22 mouse cellular contexts compared by ENCODE assay signal in genomic region chr2:97234074-97234473, GRCm38 (mm10).
DNase-seq lines count a peak whose midpoint lies in the region; ATAC-seq and TF ChIP-seq lines count a peak whose summit lies in the region.
"Had no signal": no experiment of that assay in that cellular context is flagged by ENCODE, and none has a peak within 500 bp of the region (broad histone marks: within the 10 kb centered on the region; RNA-seq: fewer than 3 reads in every experiment).

No protein-coding gene starts in this region.

- no peaks in the 10 kb centered on the region for H3K27me3 ChIP-seq in heart, adult 2 months (ENCODE audit: control insufficient read depth, insufficient read depth, low read length)
- H3K27me3 ChIP-seq in kidney, postnatal 0 days (ENCODE audit: insufficient read depth, low read length): no peaks in the 10 kb centered on the region
- H3K27me3 ChIP-seq: heart, embryonic 13.5 days; intestine, embryonic 15.5 days; kidney, embryonic 15.5 days had no signal

- no peaks in the 10 kb centered on the region for H3K36me3 ChIP-seq in heart, adult 2 months (ENCODE audit: control insufficient read depth, insufficient read depth, low read length)
- no peaks in the 10 kb centered on the region for H3K36me3 ChIP-seq in kidney, postnatal 0 days (ENCODE audit: insufficient read depth, low read length)
- H3K36me3 ChIP-seq: G1E; heart, embryonic 13.5 days; hindbrain, embryonic 10.5 days; intestine, embryonic 15.5 days; kidney, embryonic 15.5 days had no signal

- H3K4me3 ChIP-seq in heart, adult 2 months: no peak overlapping the region
- no peak overlapping the region for H3K4me3 ChIP-seq in kidney, postnatal 0 days (replicated peaks; ENCODE audit: low read depth, low read length)
- H3K4me3 ChIP-seq: gastrocnemius, adult 2 months; heart, embryonic 13.5 days; hindbrain, embryonic 10.5 days; intestine, embryonic 15.5 days; kidney, embryonic 15.5 days had no signal

- no peak for ATAC-seq in kidney, postnatal 0 days (replicated peaks; ENCODE audit: low FRiP score, low read depth)
- ATAC-seq: CD4-positive, CD25-positive, alpha-beta regulatory T cell, adult 4 months; forebrain, postnatal 0 days; intestine, embryonic 15.5 days had no signal

- TF ChIP-seq EP300 in heart, adult 2 months (IDR thresholded peaks at IDR 0.05; ENCODE audit: insufficient read depth, low read depth, low read length): no peak

- H3K4me2 ChIP-seq in kidney, postnatal 0 days (ENCODE audit: low read length): no peak overlapping the region
- H3K4me2 ChIP-seq: heart, embryonic 13.5 days; hindbrain, embryonic 14.5 days; intestine, embryonic 15.5 days; kidney, embryonic 15.5 days had no signal

- intact Hi-C loops in heart, adult 2 months (cut with DNase I): no loop called here

- no peak for TF ChIP-seq POLR2A in heart, adult 2 months (IDR thresholded peaks at IDR 0.05; ENCODE audit: insufficient read depth, low read depth, low read length)

- H3K9ac ChIP-seq in heart, adult 2 months (ENCODE audit: low read depth, low read length): no peak overlapping the region
- H3K9ac ChIP-seq in kidney, postnatal 0 days (ENCODE audit: low read depth, low read length): no peak overlapping the region
- H3K9ac ChIP-seq: forebrain, postnatal 0 days; heart, embryonic 13.5 days; hindbrain, embryonic 14.5 days; intestine, embryonic 15.5 days; kidney, embryonic 15.5 days had no signal

- peak overlapping the region; percentile 4; the same call in 1 of the 2 replicates for H3K27ac ChIP-seq in heart, adult 2 months
- H3K27ac ChIP-seq in kidney, postnatal 0 days: no peak overlapping the region
- H3K27ac ChIP-seq: gastrocnemius, adult 2 months; heart, embryonic 13.5 days; hindbrain, embryonic 10.5 days; hindbrain, embryonic 14.5 days; intestine, embryonic 15.5 days; kidney, embryonic 15.5 days had no signal

- no peaks in the 10 kb centered on the region for H3K9me3 ChIP-seq in kidney, postnatal 0 days (replicated peaks; ENCODE audit: low read length)
- H3K9me3 ChIP-seq: heart, embryonic 13.5 days; hindbrain, embryonic 10.5 days; intestine, embryonic 15.5 days; kidney, embryonic 15.5 days had no signal

- no peaks in the 10 kb centered on the region for H3K4me1 ChIP-seq in heart, adult 2 months (ENCODE audit: control insufficient read depth, insufficient read depth, low read length)
- no peaks in the 10 kb centered on the region for H3K4me1 ChIP-seq in kidney, postnatal 0 days (replicated peaks; ENCODE audit: insufficient read depth, low read length)
- H3K4me1 ChIP-seq: hindbrain, embryonic 10.5 days; intestine, embryonic 15.5 days; kidney, embryonic 15.5 days had no signal

- H3K79me2 ChIP-seq in heart, adult 2 months (replicated peaks; ENCODE audit: control insufficient read depth, insufficient read depth, low read length): no peaks in the 10 kb centered on the region

- 37% methylated on average over 1 of the region's 1 CpGs for WGBS in heart, adult 2 months
- WGBS in kidney, postnatal 0 days: 53% methylated on average over 1 of the region's 1 CpGs

- peak; percentile 13 for DNase-seq in adrenal gland, postnatal 14 days
- DNase-seq in adrenal gland, adult 18-20 months (ENCODE audit: low spot score in 2 of 2): no peak
- DNase-seq in heart, adult 2 months: no peak
- no peak for DNase-seq in heart, adult 8-10 months (ENCODE audit: low spot score)
- DNase-seq in kidney, postnatal 0 days (ENCODE audit: low spot score): peak; percentile 30
- no peak for DNase-seq in kidney, adult 11 months
- no peak for DNase-seq in testis, postnatal 14 days (ENCODE audit: low spot score)
- DNase-seq: B cell, adult 2 months; cerebellum, adult 11-12 months; cerebellum, adult 9-11 months; forebrain, postnatal 0 days; gastrocnemius, adult 2 months; gastrocnemius, postnatal 25 days; kidney, adult 2 months; kidney, postnatal 25 days had no signal

- TF ChIP-seq CTCF in heart, adult 2 months (IDR thresholded peaks at IDR 0.05): no peak
- TF ChIP-seq CTCF in kidney, postnatal 0 days (IDR thresholded peaks at IDR 0.05; ENCODE audit: low read depth): no peak

Comparison
In these comparisons a context has a peak if more than half of its experiments do, and no peak if none do; other contexts are left out.
1. DNase-seq: peak in adrenal gland, postnatal 14 days (single experiment) and kidney, postnatal 0 days (single experiment); none in adrenal gland, adult 18-20 months (0 of 2), heart, adult 2 months (0 of 2), heart, adult 8-10 months (single experiment), kidney, adult 11 months (single experiment) and testis, postnatal 14 days (single experiment).